In genomic region chr12:17175531-17175951, GRCm38 (mm10) we compare ENCODE assay signal across 7 mouse cellular contexts. TPM values are rescaled to one million over a fixed set of nuclear protein-coding genes. Genes with fewer than 3 reads are reported as not detected.
DNase-seq lines count a peak whose midpoint lies in the region; ATAC-seq and TF ChIP-seq lines count a peak whose summit lies in the region.

No protein-coding gene starts in this region.

- H3K9ac ChIP-seq in liver, embryonic 11.5 days (ENCODE audit: low read depth, low read length), result no peak overlapping the region
- peak overlapping the region; percentile 74 for H3K9ac ChIP-seq in midbrain, embryonic 14.5 days (replicated peaks; ENCODE audit: low read length)

- H3K9me3 ChIP-seq in liver, embryonic 11.5 days (ENCODE audit: control insufficient read depth, low read length), result no peaks in the 10 kb centered on the region
- H3K9me3 ChIP-seq in hindbrain, embryonic 10.5 days, result no peaks in the 10 kb centered on the region
- no peaks in the 10 kb centered on the region for H3K9me3 ChIP-seq in midbrain, embryonic 14.5 days (ENCODE audit: control insufficient read depth, low read length)

- WGBS in liver, embryonic 11.5 days, result 17% methylated on average over 25 of the region's 25 CpGs
- 18% methylated on average over 25 of the region's 25 CpGs for WGBS in hindbrain, embryonic 10.5 days
- WGBS in midbrain, embryonic 14.5 days, result 23% methylated on average over 25 of the region's 25 CpGs
- WGBS in cerebellum, adult 2 months, result 15% methylated on average over 25 of the region's 25 CpGs

- no peak for ATAC-seq in liver, embryonic 11.5 days (replicated peaks; ENCODE audit: low FRiP score)
- 0 out of 2 replicates have a peak, but pooled peaks have one; percentile 3 for ATAC-seq in midbrain, embryonic 14.5 days (ENCODE audit: low FRiP score, low TSS enrichment)
- ATAC-seq in frontal cortex, adult (ENCODE audit: low TSS enrichment), result no peak

- H3K27ac ChIP-seq in liver, embryonic 11.5 days (ENCODE audit: low read depth, low read length), result no peak overlapping the region
- H3K27ac ChIP-seq in hindbrain, embryonic 10.5 days, result peak overlapping the region; percentile 83; the same call in 1 of the 2 replicates
- no peak overlapping the region for H3K27ac ChIP-seq in midbrain, embryonic 14.5 days (replicated peaks; ENCODE audit: low read depth, low read length)
- H3K27ac ChIP-seq in cerebellum, adult 2 months (ENCODE audit: insufficient read depth, low read length), result no peak overlapping the region

- H3K4me3 ChIP-seq in liver, embryonic 11.5 days (ENCODE audit: low read depth, low read length), result peak overlapping the region; percentile 41
- H3K4me3 ChIP-seq in hindbrain, embryonic 10.5 days, result peak overlapping the region; percentile 68
- peak overlapping the region; percentile 65 for H3K4me3 ChIP-seq in midbrain, embryonic 14.5 days (replicated peaks; ENCODE audit: low read depth, low read length)
- no peak overlapping the region for H3K4me3 ChIP-seq in cerebellum, adult 2 months (replicated peaks; ENCODE audit: insufficient read depth, low read depth, low read length)

- no peaks in the 10 kb centered on the region for H3K4me1 ChIP-seq in liver, embryonic 11.5 days (replicated peaks; ENCODE audit: control insufficient read depth, insufficient read depth, low read length)
- H3K4me1 ChIP-seq in hindbrain, embryonic 10.5 days (replicated peaks), result peaks cover 18% of the 10 kb centered on the region
- 0 out of 2 replicates have a peak, but pooled peaks cover 4% of the 10 kb centered on the region for H3K4me1 ChIP-seq in midbrain, embryonic 14.5 days (ENCODE audit: control insufficient read depth, insufficient read depth, low read length)
- H3K4me1 ChIP-seq in cerebellum, adult 2 months (ENCODE audit: control insufficient read depth, insufficient read depth, low read length), result no peaks in the 10 kb centered on the region; the same call in 1 of the 2 replicates

- DNase-seq in liver, embryonic 11.5 days (ENCODE audit: low spot score), result peak; percentile 33
- DNase-seq in liver, result no peak
- peak; percentile 47 for DNase-seq in embryo, embryonic 9.5 days (ENCODE audit: extremely low spot score)
- DNase-seq in hindbrain, embryonic 10.5 days (ENCODE audit: low spot score), result peak; percentile 33
- DNase-seq in midbrain, embryonic 14.5 days, result peak; percentile 63
- DNase-seq in cerebellum, adult 2 months, result no peak

- peak overlapping the region; percentile 65 for H3K4me2 ChIP-seq in liver, embryonic 11.5 days
- H3K4me2 ChIP-seq in midbrain, embryonic 14.5 days (ENCODE audit: low read length), result peak overlapping the region; percentile 95

- no peak for TF ChIP-seq POLR2A in cerebellum, adult 2 months (IDR thresholded peaks at IDR 0.05; ENCODE audit: borderline replicate concordance, insufficient read depth, low read length)

- no peaks in the 10 kb centered on the region for H3K36me3 ChIP-seq in liver, embryonic 11.5 days (ENCODE audit: control insufficient read depth, insufficient read depth, low read length)
- H3K36me3 ChIP-seq in hindbrain, embryonic 10.5 days, result no peaks in the 10 kb centered on the region
- H3K36me3 ChIP-seq in midbrain, embryonic 14.5 days (ENCODE audit: control insufficient read depth, insufficient read depth, low read length), result no peaks in the 10 kb centered on the region

- TF ChIP-seq CTCF in cerebellum, adult 2 months (IDR thresholded peaks at IDR 0.05; ENCODE audit: borderline replicate concordance, insufficient read depth, low read depth, low read length), result no peak

- H3K27me3 ChIP-seq in liver, embryonic 11.5 days (replicated peaks; ENCODE audit: control insufficient read depth, insufficient read depth, low read length), result peaks cover 35% of the 10 kb centered on the region
- peaks cover 55% of the 10 kb centered on the region for H3K27me3 ChIP-seq in hindbrain, embryonic 10.5 days (ENCODE audit: insufficient read depth, poor library complexity, severe bottlenecking)
- peaks cover 14% of the 10 kb centered on the region for H3K27me3 ChIP-seq in midbrain, embryonic 14.5 days (ENCODE audit: control insufficient read depth, insufficient read depth, low read length)
- no peaks in the 10 kb centered on the region for H3K27me3 ChIP-seq in cerebellum, adult 2 months (ENCODE audit: control insufficient read depth, insufficient read depth, low read length)

RNA-seq across cellular contexts. Expression of gene Kcnf1, which starts 1.1 kb away (rescaled TPM):
- 0.53 and 0.82 TPM in 2 replicates for polyA plus RNA-seq in liver, embryonic 11.5 days (2014; fragmentation: Nextera tagmentation; extraction: Ambion mirVana)
- 0.31 and 0.58 TPM in 2 replicates for polyA plus RNA-seq in hindbrain, embryonic 10.5 days (2016; fragmentation: Nextera tagmentation; extraction: Ambion mirVana)
- 2.1 and 2.3 TPM in 2 replicates for polyA plus RNA-seq in midbrain, embryonic 14.5 days (2014; fragmentation: Nextera tagmentation; extraction: Ambion mirVana)
- polyA plus RNA-seq in cerebellum, adult 2 months (2012; rRNA removed), result 1.7 and 1.8 TPM in 2 replicates

Comparison
In these comparisons a context has a peak if more than half of its experiments do, and no peak if none do; other contexts are left out.
1. DNase-seq: peak in liver, embryonic 11.5 days (single experiment), embryo, embryonic 9.5 days (single experiment), hindbrain, embryonic 10.5 days (single experiment) and midbrain, embryonic 14.5 days (single experiment); none in liver (single experiment) and cerebellum, adult 2 months (0 of 2).